Mouse (Mus musculus): ENCODE results near the gene Cnot4. TPM values are rescaled to one million over a fixed set of nuclear protein-coding genes. Genes with fewer than 3 reads are reported as not detected.
A peak's percentile ranks its signal among the peaks of the same experiment; 100 is the strongest.

Gene Cnot4
- polyA plus RNA-seq, 1 experiment from 2014 or later, result 15.1 TPM

- 0 out of 2 replicates have a peak overlapping the region, but pooled peaks have one; percentile 95 for H3K27ac ChIP-seq
- H3K9me3 ChIP-seq (replicated peaks), result no peaks in the 10 kb centered on the region
These were observed 1.3 kb upstream of the Cnot4 start for GRCm38 (mm10) chr6:35134844-35135243.

GRCm38 (mm10) chr6:35133246-35133578 is 312 bp downstream of the Cnot4 start:
- 4% methylated on average over 18 of the region's 25 CpGs for WGBS (ENCODE audit: insufficient replicate concordance)
- peak; percentile 92 for ATAC-seq
- H3K4me2 ChIP-seq, result peak overlapping the region; percentile 92

More at GRCm38 (mm10) chr6:35134844-35135243, 1.3 kb upstream of the Cnot4 start:
- 40% methylated on average over 2 of the region's 2 CpGs for WGBS (ENCODE audit: insufficient replicate concordance)
- no peak for ATAC-seq
- H3K4me2 ChIP-seq, result peak overlapping the region; percentile 92
- peak overlapping the region; percentile 92 for H3K4me3 ChIP-seq
- H3K4me1 ChIP-seq, result peaks cover 27% of the 10 kb centered on the region
- H3K36me3 ChIP-seq, result peaks cover 3% of the 10 kb centered on the region; the same call in 1 of the 2 replicates
- H3K9ac ChIP-seq, result peak overlapping the region; percentile 66
- H3K27me3 ChIP-seq (replicated peaks), result no peaks in the 10 kb centered on the region

GRCm38 (mm10) chr6:35132806-35133205 is 718 bp downstream of the Cnot4 start:
- WGBS (ENCODE audit: insufficient replicate concordance), result 0% methylated on average over 11 of the region's 11 CpGs
- peak overlapping the region; percentile 91 for H3K9ac ChIP-seq
- peak overlapping the region; percentile 92 for H3K4me3 ChIP-seq
- no peaks in the 10 kb centered on the region for H3K27me3 ChIP-seq (replicated peaks)
- H3K36me3 ChIP-seq, result peaks cover 3% of the 10 kb centered on the region; the same call in 1 of the 2 replicates
- H3K27ac ChIP-seq, result peak overlapping the region; percentile 95
- peak overlapping the region; percentile 92 for H3K4me2 ChIP-seq
- ATAC-seq, result no peak
- no peaks in the 10 kb centered on the region for H3K9me3 ChIP-seq (replicated peaks)
- peaks cover 30% of the 10 kb centered on the region for H3K4me1 ChIP-seq

More at GRCm38 (mm10) chr6:35133246-35133578, 312 bp downstream of the Cnot4 start:
- no peaks in the 10 kb centered on the region for H3K27me3 ChIP-seq (replicated peaks)
- H3K4me3 ChIP-seq, result peak overlapping the region; percentile 92
- H3K4me1 ChIP-seq, result peaks cover 30% of the 10 kb centered on the region
- H3K9me3 ChIP-seq (replicated peaks), result no peaks in the 10 kb centered on the region
- peaks cover 3% of the 10 kb centered on the region; the same call in 1 of the 2 replicates for H3K36me3 ChIP-seq
- peak overlapping the region; percentile 91 for H3K9ac ChIP-seq
- H3K27ac ChIP-seq, result peak overlapping the region; percentile 95

GRCm38 (mm10) chr6:35122488-35122887 is 11.0 kb downstream of the Cnot4 start:
- no peak for ATAC-seq
- WGBS (ENCODE audit: insufficient replicate concordance), result 78% methylated on average over 2 of the region's 2 CpGs

GRCm38 (mm10) chr6:35121925-35122324 is 11.6 kb downstream of the Cnot4 start:
- 87% methylated on average over 3 of the region's 3 CpGs for WGBS (ENCODE audit: insufficient replicate concordance)
- H3K4me2 ChIP-seq, result no peak overlapping the region
- H3K4me3 ChIP-seq, result no peak overlapping the region
- H3K9me3 ChIP-seq (replicated peaks), result no peaks in the 10 kb centered on the region
- no peaks in the 10 kb centered on the region for H3K27me3 ChIP-seq (replicated peaks)
- H3K9ac ChIP-seq, result no peak overlapping the region
- no peak overlapping the region for H3K27ac ChIP-seq
- peaks cover 25% of the 10 kb centered on the region for H3K36me3 ChIP-seq
- peaks cover 13% of the 10 kb centered on the region for H3K4me1 ChIP-seq
- no peak for ATAC-seq

More at GRCm38 (mm10) chr6:35122488-35122887, 11.0 kb downstream of the Cnot4 start:
- Histone ChIP-seq H3K4me2 (no peak overlapping the region), H3K27me3 (replicated peaks) (no peaks in the 10 kb centered on the region), H3K27ac (no peak overlapping the region), H3K4me3 (no peak overlapping the region), H3K4me1 (peaks cover 17% of the 10 kb centered on the region), H3K36me3 (peaks cover 29% of the 10 kb centered on the region), H3K9me3 (replicated peaks) (no peaks in the 10 kb centered on the region), H3K9ac (no peak overlapping the region)

GRCm38 (mm10) chr6:35102457-35102856 is 31.1 kb downstream of the Cnot4 start:
- Histone ChIP-seq H3K9me3 (replicated peaks) (no peaks in the 10 kb centered on the region), H3K36me3 (peaks cover 9% of the 10 kb centered on the region), H3K27me3 (replicated peaks) (no peaks in the 10 kb centered on the region), H3K9ac (no peak overlapping the region), H3K4me1 (no peaks in the 10 kb centered on the region), H3K4me3 (no peak overlapping the region), H3K27ac (no peak overlapping the region), H3K4me2 (no peak overlapping the region)
- 85% methylated on average over 1 of the region's 1 CpGs for WGBS (ENCODE audit: insufficient replicate concordance)
- no peak for ATAC-seq

GRCm38 (mm10) chr6:35084927-35085326 is 48.6 kb downstream of the Cnot4 start:
- H3K9ac ChIP-seq, result no peak overlapping the region
- H3K4me2 ChIP-seq, result no peak overlapping the region
- no peak for ATAC-seq
- no peaks in the 10 kb centered on the region for H3K4me1 ChIP-seq
- H3K9me3 ChIP-seq (replicated peaks), result no peaks in the 10 kb centered on the region
- H3K4me3 ChIP-seq, result no peak overlapping the region
- WGBS (ENCODE audit: insufficient replicate concordance), result 79% methylated on average over 3 of the region's 3 CpGs
- no peak overlapping the region for H3K27ac ChIP-seq
- H3K36me3 ChIP-seq, result peaks cover 23% of the 10 kb centered on the region
- H3K27me3 ChIP-seq (replicated peaks), result no peaks in the 10 kb centered on the region

GRCm38 (mm10) chr6:35075148-35075547 is 58.4 kb downstream of the Cnot4 start:
- Histone ChIP-seq H3K36me3 (peaks cover 56% of the 10 kb centered on the region), H3K9ac (no peak overlapping the region), H3K4me2 (no peak overlapping the region), H3K4me3 (no peak overlapping the region), H3K27ac (no peak overlapping the region), H3K9me3 (replicated peaks) (no peaks in the 10 kb centered on the region), H3K27me3 (replicated peaks) (no peaks in the 10 kb centered on the region), H3K4me1 (no peaks in the 10 kb centered on the region)
- WGBS (ENCODE audit: insufficient replicate concordance), result 90% methylated on average over 9 of the region's 9 CpGs
- no peak for ATAC-seq

GRCm38 (mm10) chr6:35071261-35071660 is 62.3 kb downstream of the Cnot4 start:
- WGBS (ENCODE audit: insufficient replicate concordance), result 85% methylated on average over 3 of the region's 3 CpGs
- no peak for ATAC-seq
- Histone ChIP-seq H3K27ac (no peak overlapping the region), H3K4me1 (no peaks in the 10 kb centered on the region), H3K4me3 (no peak overlapping the region), H3K9me3 (replicated peaks) (no peaks in the 10 kb centered on the region), H3K9ac (no peak overlapping the region), H3K4me2 (no peak overlapping the region), H3K27me3 (replicated peaks) (no peaks in the 10 kb centered on the region), H3K36me3 (peaks cover 47% of the 10 kb centered on the region)

- ATAC-seq, result no peak
- Histone ChIP-seq H3K4me1 (no peaks in the 10 kb centered on the region), H3K36me3 (peaks cover 47% of the 10 kb centered on the region), H3K27ac (no peak overlapping the region), H3K9ac (no peak overlapping the region), H3K4me3 (no peak overlapping the region), H3K9me3 (replicated peaks) (no peaks in the 10 kb centered on the region), H3K4me2 (no peak overlapping the region), H3K27me3 (replicated peaks) (no peaks in the 10 kb centered on the region)
- WGBS (ENCODE audit: insufficient replicate concordance), result 22% methylated on average over 1 of the region's 1 CpGs
These were observed 71.1 kb downstream of the Cnot4 start for GRCm38 (mm10) chr6:35062446-35062845.

- 77% methylated on average over 1 of the region's 1 CpGs for WGBS (ENCODE audit: insufficient replicate concordance)
- no peak overlapping the region for H3K9ac ChIP-seq
- H3K9me3 ChIP-seq (replicated peaks), result no peaks in the 10 kb centered on the region
- no peak overlapping the region for H3K27ac ChIP-seq
- ATAC-seq, result no peak
- H3K4me3 ChIP-seq, result no peak overlapping the region
- H3K27me3 ChIP-seq (replicated peaks), result no peaks in the 10 kb centered on the region
- H3K4me2 ChIP-seq, result no peak overlapping the region
- H3K36me3 ChIP-seq, result peaks cover 10% of the 10 kb centered on the region
- no peaks in the 10 kb centered on the region for H3K4me1 ChIP-seq
These were observed 90.4 kb downstream of the Cnot4 start for GRCm38 (mm10) chr6:35043127-35043526.

- H3K9me3 ChIP-seq (replicated peaks), result no peaks in the 10 kb centered on the region
- peaks cover 10% of the 10 kb centered on the region for H3K4me1 ChIP-seq
- no peak overlapping the region for H3K4me3 ChIP-seq
- 91% methylated on average over 11 of the region's 11 CpGs for WGBS (ENCODE audit: insufficient replicate concordance)
- peaks cover 16% of the 10 kb centered on the region for H3K36me3 ChIP-seq
- H3K4me2 ChIP-seq, result no peak overlapping the region
- no peaks in the 10 kb centered on the region for H3K27me3 ChIP-seq (replicated peaks)
- no peak overlapping the region for H3K9ac ChIP-seq
- no peak for ATAC-seq
- no peak overlapping the region for H3K27ac ChIP-seq
These were observed 100.2 kb downstream of the Cnot4 start for GRCm38 (mm10) chr6:35033341-35033740.

- Histone ChIP-seq H3K9ac (no peak overlapping the region), H3K27ac (no peak overlapping the region), H3K27me3 (replicated peaks) (no peaks in the 10 kb centered on the region), H3K4me3 (no peak overlapping the region), H3K4me1 (peaks cover 10% of the 10 kb centered on the region), H3K9me3 (replicated peaks) (no peaks in the 10 kb centered on the region), H3K4me2 (no peak overlapping the region), H3K36me3 (peaks cover 16% of the 10 kb centered on the region)
- no peak for ATAC-seq
- 35% methylated on average over 2 of the region's 2 CpGs for WGBS (ENCODE audit: insufficient replicate concordance)
These were observed 100.8 kb downstream of the Cnot4 start for GRCm38 (mm10) chr6:35032704-35033103.
